Mouse (Mus musculus) heart, postnatal 0 days (tissue): Measurements from ENCODE around the gene Fbrsl1. TPM values are rescaled to one million over a fixed set of nuclear protein-coding genes. Genes with fewer than 3 reads are reported as not detected.

Experiments
- ATAC-seq: fragments of 200-750 bp; cut with Nextera tagmentation; 2 replicates; pipeline ENCODE4 v1.8.0; 2017; ENCODE audit warnings: low read depth, moderate number of reproducible peaks, moderate library complexity; ENCODE audit not compliant: insufficient read depth
- DNase-seq: peaks from one replicate; pipeline ENCODE4 v3.0.0-alpha.2; 2016; ENCODE audit warnings: low spot score
- H3K27ac ChIP-seq: fragments of 300-500 bp; sonication (generic); 2 replicates; pipeline ENCODE4 v1.5.1; 2014; ENCODE audit warnings: low read depth, mild to moderate bottlenecking
- H3K27me3 ChIP-seq: fragments of 300-500 bp; sonication (generic); 2 replicates; pipeline ENCODE4 v1.6.1; 2014; ENCODE audit warnings: low read length, mixed read lengths; ENCODE audit not compliant: control insufficient read depth, insufficient read depth
- H3K36me3 ChIP-seq: fragments of 300-500 bp; sonication (generic); replicated peaks from 2 replicates; pipeline ENCODE4 v1.6.1; 2014; ENCODE audit warnings: low read length, mixed read lengths; ENCODE audit not compliant: control insufficient read depth, insufficient read depth
- H3K4me1 ChIP-seq: fragments of 300-500 bp; sonication (generic); 2 replicates; pipeline ENCODE4 v1.6.1; 2014; ENCODE audit warnings: antibody characterized with exemption; ENCODE audit not compliant: control insufficient read depth, insufficient read depth
- H3K4me2 ChIP-seq: fragments of 300-500 bp; sonication (generic); 2 replicates; pipeline ENCODE4 v1.6.1; 2014; ENCODE audit warnings: low read depth, mild to moderate bottlenecking, low read length, moderate library complexity
- H3K4me3 ChIP-seq: fragments of 300-500 bp; sonication (generic); 2 replicates; pipeline ENCODE4 v1.5.1; 2014; ENCODE audit warnings: low read depth, low read length
- H3K9ac ChIP-seq: fragments of 300-500 bp; sonication (generic); replicated peaks from 2 replicates; pipeline ENCODE4 v1.6.1; 2014; ENCODE audit warnings: low read depth, low read length, mixed read lengths
- H3K9me3 ChIP-seq: fragments of 300-500 bp; sonication (generic); replicated peaks from 2 replicates; pipeline ENCODE4 v1.6.1; 2016; ENCODE audit warnings: low read length; ENCODE audit not compliant: control insufficient read depth
- CTCF ChIP-seq: IDR thresholded peaks from 2 replicates; pipeline ENCODE4 v1.5.1; 2016; ENCODE audit warnings: antibody characterized with exemption, control low read depth, low read depth
- EP300 ChIP-seq: IDR thresholded peaks from 2 replicates; pipeline ENCODE4 v1.6.1; 2016; ENCODE audit warnings: antibody characterized with exemption, low read depth
- WGBS: fragments of 180-500 bp; shearing (Covaris S2); extraction: QIAGEN DNeasy Blood & Tissue Kit; methylation state at CpG from one replicate; pipeline ENCODE4 v1.1.7; 2014; 5-methylcytosine and 5-hydroxymethylcytosine counted together
- polyA plus RNA-seq: library from polyadenylated mRNA; unstranded; fragments of >200 nt; fragmentation: Nextera tagmentation; extraction: Ambion mirVana; gene quantifications from 2 replicates; pipeline ENCODE4 v1.2.1, GENCODE M21; 2015
- total RNA-seq: library from RNA; depleted of rRNA; stranded (reverse); fragments of >200 nt; gene quantifications from 2 replicates; pipeline ENCODE4 v1.2.3, GENCODE M21; 2014; ENCODE audit warnings: low replicate concordance; rRNA removed

Gene Fbrsl1
- total and polyA plus RNA-seq, 2 experiments from 2014 or later, result 7.6 to 19.2 TPM

- Histone ChIP-seq H3K4me3 (no peak overlapping the region), H3K4me1 (peaks cover 10% of the 10 kb centered on the region; the same call in 1 of the 2 replicates), H3K4me2 (no peak overlapping the region), H3K27me3 (peaks cover 29% of the 10 kb centered on the region), H3K27ac (no peak overlapping the region), H3K9ac (no peak overlapping the region), H3K9me3 (no peaks in the 10 kb centered on the region), H3K36me3 (peaks cover 33% of the 10 kb centered on the region; the same call in 1 of the 2 replicates)
- TF ChIP-seq EP300 (no peak), CTCF (no peak)
- ATAC-seq (peak; percentile 56; the same call in 1 of the 2 replicates), DNase-seq (peak; percentile 21)
- WGBS, result 27% methylated on average over 2 of the region's 2 CpGs
Measured at GRCm38 (mm10) chr5:110338792-110339191, 109.5 kb downstream of the Fbrsl1 start.

DNA sequence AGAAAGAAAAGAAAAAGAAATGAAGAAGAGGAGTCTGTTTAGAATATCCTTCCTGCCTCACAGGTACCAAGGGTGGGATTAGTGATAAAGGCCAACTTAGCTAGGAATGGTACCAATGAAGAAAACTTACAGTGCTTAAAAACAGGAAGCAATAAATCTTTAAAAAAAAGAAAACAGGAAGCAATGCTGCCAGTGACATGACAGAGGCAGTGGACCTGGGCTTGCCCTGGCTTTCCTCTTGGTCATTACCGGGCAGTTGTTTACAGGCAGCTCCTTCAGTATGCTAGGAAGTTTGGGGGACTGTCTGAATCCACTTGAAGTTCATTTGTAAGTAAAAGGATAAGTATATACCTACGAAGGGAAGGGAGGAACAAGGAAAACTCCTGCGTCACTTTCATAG lies 117.8 kb downstream of the Fbrsl1 start:
- Histone ChIP-seq H3K9ac (no peak overlapping the region), H3K9me3 (no peaks in the 10 kb centered on the region), H3K4me3 (no peak overlapping the region), H3K36me3 (peaks cover 60% of the 10 kb centered on the region), H3K27me3 (no peaks in the 10 kb centered on the region), H3K4me1 (no peaks in the 10 kb centered on the region), H3K27ac (no peak overlapping the region), H3K4me2 (no peak overlapping the region)
- WGBS, result 82% methylated on average over 3 of the region's 3 CpGs
- TF ChIP-seq EP300 (no peak), CTCF (no peak)
- DNase-seq (no peak), ATAC-seq (no peak)

DNA sequence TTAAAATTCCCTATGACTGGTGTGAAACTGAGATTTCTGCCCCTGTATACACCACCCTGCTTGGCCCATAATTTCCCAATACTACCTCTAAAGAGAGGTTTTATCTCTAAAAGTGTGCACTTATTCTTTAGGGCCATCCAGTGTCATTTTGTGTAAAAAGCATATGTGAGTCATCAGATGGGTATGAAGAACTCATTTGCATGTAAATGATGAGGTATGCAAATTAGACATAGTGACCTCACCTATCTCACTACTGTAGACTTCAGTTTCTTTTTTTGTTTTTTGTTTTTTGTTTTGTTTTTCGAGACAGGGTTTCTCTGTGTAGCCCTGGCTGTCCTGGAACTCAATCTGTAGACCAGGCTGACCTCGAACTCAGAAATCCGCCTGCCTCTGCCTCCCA lies 135.2 kb downstream of the Fbrsl1 start:
- WGBS, result 89% methylated on average over 3 of the region's 3 CpGs
- no peak for ATAC-seq

More for the DNA sequence above, 135.2 kb downstream of the Fbrsl1 start:
- Histone ChIP-seq H3K36me3 (peaks cover 27% of the 10 kb centered on the region; the same call in 1 of the 2 replicates), H3K27ac (no peak overlapping the region), H3K4me3 (no peak overlapping the region), H3K9ac (no peak overlapping the region), H3K27me3 (no peaks in the 10 kb centered on the region), H3K9me3 (no peaks in the 10 kb centered on the region), H3K4me2 (no peak overlapping the region), H3K4me1 (no peaks in the 10 kb centered on the region)
- TF ChIP-seq CTCF (no peak), EP300 (no peak)
- DNase-seq, result no peak

Other genes starting within 250 kb of the Fbrsl1 start
- gene Ankle2, start 217.5 kb downstream of the Fbrsl1 start, total RNA-seq, result 17.3 and 24.2 TPM in 2 replicates
- gene Ankle2, start 217.5 kb downstream of the Fbrsl1 start, polyA plus RNA-seq, result 12.5 and 12.6 TPM in 2 replicates
- 76.6 and 77.4 TPM in 2 replicates for gene Pgam5, start 178.6 kb downstream of the Fbrsl1 start, total RNA-seq
- gene Pgam5, start 178.6 kb downstream of the Fbrsl1 start, polyA plus RNA-seq, result 37.6 and 39.6 TPM in 2 replicates
- gene Pxmp2, start 162.3 kb downstream of the Fbrsl1 start, total RNA-seq, result 32.5 and 113 TPM in 2 replicates
- gene Pxmp2, start 162.3 kb downstream of the Fbrsl1 start, polyA plus RNA-seq, result 48.4 and 48.6 TPM in 2 replicates
- 12.8 and 13.8 TPM in 2 replicates for gene Pole, start 162.2 kb downstream of the Fbrsl1 start, total RNA-seq
- 3.6 and 4.8 TPM in 2 replicates for gene Pole, start 162.2 kb downstream of the Fbrsl1 start, polyA plus RNA-seq
- gene P2rx2, start 105.3 kb downstream of the Fbrsl1 start, total RNA-seq, result not detected in 2 replicates
- not detected in 2 replicates for gene P2rx2, start 105.3 kb downstream of the Fbrsl1 start, polyA plus RNA-seq
- gene Lrcol1, start 103.8 kb downstream of the Fbrsl1 start, total RNA-seq, result not detected in 2 replicates
- gene Lrcol1, start 103.8 kb downstream of the Fbrsl1 start, polyA plus RNA-seq, result not detected in 2 replicates
- gene Galnt9, start 95.9 kb upstream of the Fbrsl1 start, total RNA-seq, result not detected in 2 replicates
- gene Galnt9, start 95.9 kb upstream of the Fbrsl1 start, polyA plus RNA-seq, result not detected in 2 replicates
- 7.6 and 27.2 TPM in 2 replicates for gene Noc4l, start 204.9 kb upstream of the Fbrsl1 start, total RNA-seq
- 16.7 and 19.0 TPM in 2 replicates for gene Noc4l, start 204.9 kb upstream of the Fbrsl1 start, polyA plus RNA-seq
- 2.6 and 12.1 TPM in 2 replicates for gene Ddx51, start 204.9 kb upstream of the Fbrsl1 start, total RNA-seq
- gene Ddx51, start 204.9 kb upstream of the Fbrsl1 start, polyA plus RNA-seq, result 4.4 and 5.9 TPM in 2 replicates